Comparison of ENCODE assay signal across 8 mouse cellular contexts in genomic region chr19:61226928-61227854, GRCm38 (mm10). TPM values are rescaled to one million over a fixed set of nuclear protein-coding genes. Genes with fewer than 3 reads are reported as not detected.
A peak's percentile ranks its signal among the peaks of the same experiment; 100 is the strongest.
DNase-seq lines count a peak whose midpoint lies in the region; ATAC-seq and TF ChIP-seq lines count a peak whose summit lies in the region.

No protein-coding gene starts in this region.

- no peak for TF ChIP-seq CTCF in left cerebral cortex, adult 2 months (IDR thresholded peaks at IDR 0.05)

- intact Hi-C loops in left cerebral cortex, adult 2 months (cut with DNase I): loop anchor here (10.0 kb wide), 1 partner anchor 342 kb away; the partner anchor contains the start of gene Grk5

- DNase-seq in embryo, embryonic 10 days (ENCODE audit: low spot score): peak; percentile 95
- DNase-seq in gastrocnemius, postnatal 10 days: peak; percentile 71
- DNase-seq in hindlimb bud, embryonic 11.5 days (ENCODE audit: extremely low spot score, low read depth, low spot score): peak; percentile 42
- DNase-seq in left cerebral cortex, adult 2 months (ENCODE audit: extremely low spot score in 1 of 2, low spot score in 2 of 2): peak; percentile 85 to 89
- peak; percentile 84 to 88 for DNase-seq in right cerebral cortex, adult 2 months (ENCODE audit: low spot score in 2 of 2)
- peak; percentile 52 for DNase-seq in urinary bladder, postnatal 10 days (ENCODE audit: low spot score)

- H3K27ac ChIP-seq in left cerebral cortex, adult 2 months: peak overlapping the region; percentile 84

- peak; percentile 77 for ATAC-seq in activated CD4-positive, CD25-positive, alpha-beta regulatory T cell, adult 4 months
- ATAC-seq in megakaryocyte, adult 5-6 weeks (ENCODE audit: poor library complexity, severe bottlenecking): peak; percentile 47

- H3K4me3 ChIP-seq in left cerebral cortex, adult 2 months: peak overlapping the region; percentile 67

RNA-seq across cellular contexts. Expression of gene Csf2ra, which starts 1.0 kb away (rescaled TPM):
- polyA plus RNA-seq in activated CD4-positive, CD25-positive, alpha-beta regulatory T cell, adult 4 months (2017; shearing (Covaris generic)): 1 to 10 TPM in 1 of 2 experiments, under 1 TPM in 1; 0.67 to 2.2 TPM
- total RNA-seq in gastrocnemius, postnatal 10 days (2021): 1 to 10 TPM; 2.4 to 6.4 TPM
- 10 to 100 TPM; 35.0 to 44.4 TPM for total RNA-seq in left cerebral cortex, adult 2 months (2021)
- 415 and 460 TPM in 2 replicates for total RNA-seq in megakaryocyte, adult 5-6 weeks (2015)
- 114 and 125 TPM in 2 replicates for total RNA-seq in megakaryocyte, adult 5-6 weeks (2017)

RNA-seq across cellular contexts. Expression of gene Gm6020, which starts 43.5 kb away (rescaled TPM):
- not detected for polyA plus RNA-seq in activated CD4-positive, CD25-positive, alpha-beta regulatory T cell, adult 4 months (2017; shearing (Covaris generic))
- not detected for total RNA-seq in gastrocnemius, postnatal 10 days (2021)
- total RNA-seq in left cerebral cortex, adult 2 months (2021): not detected
- total RNA-seq in megakaryocyte, adult 5-6 weeks (2015): not detected in 2 replicates
- not detected in 2 replicates for total RNA-seq in megakaryocyte, adult 5-6 weeks (2017)

RNA-seq across cellular contexts. Expression of gene Gm7102, which starts 51.1 kb away (rescaled TPM):
- not detected for polyA plus RNA-seq in activated CD4-positive, CD25-positive, alpha-beta regulatory T cell, adult 4 months (2017; shearing (Covaris generic))
- total RNA-seq in gastrocnemius, postnatal 10 days (2021): not detected
- total RNA-seq in left cerebral cortex, adult 2 months (2021): under 1 TPM in 1 of 2 experiments, not detected in 1; 0.25 TPM
- total RNA-seq in megakaryocyte, adult 5-6 weeks (2015): 0.18 TPM in 1 of 2 replicates, not detected in the other
- total RNA-seq in megakaryocyte, adult 5-6 weeks (2017): not detected in 2 replicates

Comparison
In these comparisons a context has a peak if more than half of its experiments do, and no peak if none do; other contexts are left out.
1. Peak in every context shown above with its lines: DNase-seq, ATAC-seq, H3K4me3 ChIP-seq and H3K27ac ChIP-seq.
2. DNase-seq: peak in every context shown above with its lines; median percentile 95 in embryo, embryonic 10 days; 87 in left cerebral cortex, adult 2 months; 86 in right cerebral cortex, adult 2 months; 71 in gastrocnemius, postnatal 10 days; 52 in urinary bladder, postnatal 10 days; 42 in hindlimb bud, embryonic 11.5 days.
3. RNA of gene Csf2ra, which starts 1.0 kb away (total RNA-seq): 114 to 460 TPM in megakaryocyte, adult 5-6 weeks and 35.0 to 44.4 TPM in left cerebral cortex, adult 2 months; 2.4 to 6.4 TPM in gastrocnemius, postnatal 10 days; every median in the first group is over 4 times any median in the second.